Mouse (Mus musculus): Measurements from ENCODE around the gene Foxe3.
"Not testable (repeated sequence)": the region's sequence is repeated elsewhere in the genome, so short reads cannot be mapped to it uniquely, and the experiment has no call there.

Gene Foxe3

DNA sequence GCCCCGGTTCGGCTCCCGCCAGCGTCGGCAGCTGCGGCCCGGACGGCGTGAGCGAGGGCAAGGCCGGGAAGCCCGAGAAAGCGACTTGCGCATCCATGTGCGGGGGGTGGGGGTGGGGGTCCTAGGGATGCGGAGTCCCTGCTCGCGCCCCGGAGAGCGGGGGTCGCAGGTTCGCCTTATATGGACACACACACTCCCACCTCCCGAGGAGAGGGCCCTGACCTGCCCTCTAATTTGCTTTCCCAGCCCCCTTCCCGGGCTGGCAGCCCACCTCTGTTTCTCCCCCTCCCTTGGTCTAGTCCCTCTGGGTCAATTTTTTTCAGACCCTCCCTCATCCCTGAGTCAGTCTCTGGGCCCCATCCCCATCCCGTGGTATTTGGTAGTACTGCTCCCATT lies at the start of gene Foxe3:
Gene Foxe3, minus strand, starts transcription at position 97 of the 396 bp plus-strand sequence.
- DNase-seq: no peak

DNA sequence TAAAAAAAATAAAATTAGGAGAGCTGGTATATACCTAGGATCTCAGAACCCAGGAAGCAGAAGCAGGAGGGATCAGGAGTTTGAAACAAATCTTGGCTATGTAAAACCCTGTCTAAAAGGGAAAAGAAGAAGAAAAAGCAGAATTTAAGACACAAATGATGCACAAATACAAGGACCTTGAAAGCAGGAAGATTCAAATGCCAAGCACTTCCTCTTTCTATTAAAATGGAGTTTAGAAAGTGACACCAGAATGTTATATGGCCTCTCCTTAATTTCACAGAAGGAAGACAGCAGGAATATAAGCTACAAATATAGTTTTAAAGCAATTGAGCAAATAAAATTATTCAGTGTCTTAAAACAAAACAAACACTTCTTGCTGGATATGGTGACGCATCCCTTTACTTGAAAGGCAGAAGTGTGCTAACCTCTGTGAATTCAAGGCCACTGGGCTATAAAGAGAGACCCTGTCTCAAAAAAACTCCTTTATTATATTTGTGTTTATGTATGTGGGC lies 47.5 kb upstream of the Foxe3 start:
- DNase-seq: no peak

- no peak for DNase-seq
These were observed 44.9 kb upstream of the Foxe3 start for GRCm38 (mm10) chr4:114970736-114971135.

DNA sequence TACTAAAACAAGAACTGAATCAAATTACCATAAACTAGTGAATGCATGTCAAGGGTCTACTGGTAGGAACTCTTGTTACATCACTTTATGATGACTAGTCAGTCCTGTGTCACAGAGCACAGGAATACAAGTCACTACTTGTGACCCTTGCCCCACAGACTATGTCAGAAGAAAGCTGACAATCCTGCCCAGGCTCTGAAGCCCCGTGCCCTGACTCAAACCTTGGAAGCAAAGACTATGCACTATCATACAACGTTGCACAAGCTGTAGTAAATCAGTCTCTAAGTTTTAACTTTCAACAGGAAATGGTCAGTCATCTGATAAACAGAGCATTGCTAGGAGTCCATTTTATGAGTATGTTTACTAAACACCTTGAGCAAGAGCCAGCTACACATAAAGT lies 35.1 kb upstream of the Foxe3 start:
- DNase-seq: not testable (repeated sequence)

DNA sequence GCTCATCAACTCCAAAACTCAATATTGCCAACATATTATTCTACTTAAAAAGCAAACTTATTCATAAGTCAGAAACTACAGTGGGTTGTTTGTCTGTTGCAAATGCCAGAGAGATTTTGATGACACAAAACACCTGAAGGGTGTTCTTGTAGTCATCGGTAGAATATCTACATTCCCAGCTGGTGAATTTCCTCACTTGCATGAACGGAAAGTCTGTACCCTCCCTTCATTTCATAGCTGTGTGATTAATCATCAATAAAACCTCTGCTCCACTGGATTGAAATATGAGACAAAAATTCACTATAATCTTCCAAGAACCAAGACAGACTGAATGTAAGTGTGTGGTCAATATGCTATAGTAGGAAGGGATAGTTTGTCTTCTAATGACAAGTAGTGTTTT lies 33.7 kb upstream of the Foxe3 start:
- no peak for DNase-seq

- no peak for DNase-seq
These were observed 33.0 kb upstream of the Foxe3 start for GRCm38 (mm10) chr4:114958786-114959185.

DNA sequence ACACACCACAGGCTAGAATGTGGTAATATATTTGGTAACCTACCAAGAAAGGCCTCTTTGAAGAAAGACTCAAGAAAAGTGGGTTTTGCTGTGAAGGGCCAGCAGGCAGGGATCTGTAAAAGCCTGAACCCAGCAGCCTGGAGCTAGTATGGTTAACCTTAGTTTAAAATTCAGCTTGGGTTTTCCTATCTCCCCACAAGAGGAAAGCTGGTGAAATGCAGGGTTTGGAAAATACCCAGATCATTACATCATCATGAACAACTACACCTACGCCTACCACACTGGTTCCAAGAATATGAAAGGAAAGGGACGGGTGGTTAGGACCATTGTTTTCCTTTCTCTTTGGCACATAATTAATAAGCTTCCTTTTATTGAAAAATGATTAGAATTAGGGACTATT lies 32.4 kb upstream of the Foxe3 start:
- DNase-seq: no peak

GRCm38 (mm10) chr4:114957403-114957802 lies 31.6 kb upstream of the Foxe3 start:
- DNase-seq: no peak

- no peak for DNase-seq
These were observed 27.4 kb upstream of the Foxe3 start for GRCm38 (mm10) chr4:114953172-114953571.

DNA sequence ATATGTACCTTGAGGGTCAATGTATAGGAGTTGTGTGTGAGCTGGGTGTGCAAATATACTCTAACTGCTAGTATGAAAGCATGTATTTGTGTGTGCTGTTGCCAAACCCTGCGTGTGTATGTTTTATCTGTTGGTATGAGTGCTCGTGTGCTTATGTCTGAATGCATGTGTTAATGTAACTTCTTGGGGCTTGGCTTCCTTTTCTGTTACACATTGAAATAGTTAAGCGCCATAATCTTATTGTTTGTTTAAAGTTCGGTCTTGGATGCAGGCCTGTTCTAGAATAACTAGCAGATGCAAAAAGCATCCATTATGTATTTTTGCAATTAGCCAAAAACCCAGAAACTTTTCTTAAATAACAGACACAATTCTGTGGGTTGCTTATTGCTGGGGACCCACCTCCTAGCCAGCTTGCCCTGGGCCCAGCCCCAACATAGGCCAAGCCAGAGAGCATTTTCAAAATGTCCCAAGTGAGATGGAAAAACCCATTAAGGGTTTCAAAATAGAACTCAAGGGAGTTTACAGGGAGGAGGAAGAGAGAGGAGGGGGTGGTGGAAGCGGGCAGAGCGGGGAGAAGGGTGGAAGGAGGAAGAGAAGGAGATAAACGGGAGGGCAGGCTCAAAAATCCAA lies 22.2 kb upstream of the Foxe3 start:
- DNase-seq: no peak

- peak; percentile 48 to 83 for DNase-seq
These were observed 21.6 kb upstream of the Foxe3 start for GRCm38 (mm10) chr4:114947395-114947794.

DNA sequence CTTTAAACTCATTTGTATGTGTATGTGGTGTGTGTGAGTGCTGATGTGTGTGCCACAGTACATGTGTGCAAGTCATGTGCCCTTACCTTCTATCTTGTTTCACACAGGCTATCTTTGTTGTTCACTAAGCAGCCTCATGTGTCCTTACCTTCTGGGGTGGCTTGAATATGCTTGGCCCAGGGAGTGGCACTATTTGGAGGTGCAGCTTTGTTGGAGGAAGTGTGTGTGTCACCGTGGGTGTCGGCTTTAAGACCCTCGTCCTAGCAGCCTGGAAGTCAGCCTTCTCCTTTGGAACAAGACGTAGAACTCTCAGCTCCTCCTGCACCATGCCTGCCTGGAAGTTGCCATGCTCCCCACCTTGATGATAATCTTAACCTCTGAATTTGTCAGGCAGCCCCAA lies 20.6 kb upstream of the Foxe3 start:
- no peak for DNase-seq

GRCm38 (mm10) chr4:114945021-114945420 lies 19.2 kb upstream of the Foxe3 start:
- no peak for DNase-seq

DNA sequence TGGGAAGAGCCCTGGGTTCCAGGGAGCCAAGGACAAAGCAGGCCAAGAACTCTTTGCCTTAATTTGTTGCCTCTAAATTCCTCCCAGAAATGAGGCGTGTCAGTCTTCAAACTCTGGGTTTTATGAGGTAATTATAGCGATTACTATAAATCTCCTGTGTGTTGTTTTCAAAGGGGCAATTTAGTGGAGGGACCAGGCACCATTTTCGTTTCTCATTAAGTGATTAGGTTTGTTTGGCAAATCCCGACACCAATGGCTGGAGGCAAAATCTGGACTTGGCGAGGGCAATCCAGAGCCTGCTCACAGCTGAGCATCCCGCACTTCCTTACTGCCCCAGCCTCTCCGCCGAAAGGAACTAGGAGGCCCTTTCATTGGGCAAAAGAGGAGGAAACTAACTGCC lies 16.8 kb upstream of the Foxe3 start:
- no peak for DNase-seq

GRCm38 (mm10) chr4:114942112-114942511 lies 16.3 kb upstream of the Foxe3 start:
- no peak for DNase-seq

GRCm38 (mm10) chr4:114941311-114941710 lies 15.5 kb upstream of the Foxe3 start:
- no peak for DNase-seq

- DNase-seq: no peak
These were observed 12.4 kb upstream of the Foxe3 start for GRCm38 (mm10) chr4:114938248-114938647.

DNA sequence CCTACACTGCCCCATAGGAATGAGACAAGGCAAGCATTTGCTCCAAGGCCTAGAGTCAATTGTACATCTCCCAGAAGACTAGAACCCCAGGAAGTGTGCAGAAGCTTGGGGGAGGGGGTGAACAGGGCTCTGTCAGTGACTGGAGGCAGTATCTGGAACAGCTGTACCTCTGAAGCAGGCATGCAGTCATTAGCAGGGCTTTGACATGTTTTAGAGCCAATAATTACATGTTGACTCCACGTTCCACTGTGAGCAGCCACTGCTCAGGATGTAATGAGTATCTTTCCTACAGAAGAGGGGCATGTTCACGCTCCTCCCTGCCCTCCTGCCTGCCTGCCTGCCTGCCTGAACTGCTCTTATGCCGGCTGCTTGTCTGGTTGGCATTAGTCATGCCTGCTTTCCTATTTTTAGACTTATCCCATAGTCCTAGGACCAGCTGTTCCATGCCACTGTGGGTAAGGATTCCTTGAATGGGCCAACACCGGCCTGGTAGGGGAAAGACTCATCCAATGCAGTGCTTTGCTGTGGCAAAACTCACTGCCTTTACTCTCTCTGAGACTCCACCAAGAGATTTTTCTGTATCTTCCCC lies 11.7 kb upstream of the Foxe3 start:
- no peak for DNase-seq

DNA sequence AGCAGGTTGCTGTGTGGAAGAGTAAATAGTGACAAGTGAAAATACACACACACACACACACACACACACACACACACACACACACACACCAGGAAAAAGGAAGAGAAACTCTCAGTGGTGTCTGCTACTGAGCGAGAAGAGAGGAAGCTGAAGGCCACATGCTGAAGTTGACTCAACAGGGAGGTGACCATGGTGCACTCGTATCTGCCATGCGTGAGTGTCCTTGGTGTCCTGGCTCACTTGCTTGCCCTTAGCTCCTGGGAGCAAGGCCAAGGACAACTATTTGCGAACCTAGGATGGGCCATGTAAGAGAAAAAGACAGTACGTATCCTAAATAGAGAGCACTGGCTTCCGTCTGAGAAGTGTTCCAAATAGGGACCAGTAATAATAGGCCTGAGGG lies 8.4 kb upstream of the Foxe3 start:
- DNase-seq: no peak

GRCm38 (mm10) chr4:114932747-114933146 lies 6.9 kb upstream of the Foxe3 start:
- DNase-seq: no peak

GRCm38 (mm10) chr4:114929155-114929554 lies 3.3 kb upstream of the Foxe3 start:
- no peak for DNase-seq

DNA sequence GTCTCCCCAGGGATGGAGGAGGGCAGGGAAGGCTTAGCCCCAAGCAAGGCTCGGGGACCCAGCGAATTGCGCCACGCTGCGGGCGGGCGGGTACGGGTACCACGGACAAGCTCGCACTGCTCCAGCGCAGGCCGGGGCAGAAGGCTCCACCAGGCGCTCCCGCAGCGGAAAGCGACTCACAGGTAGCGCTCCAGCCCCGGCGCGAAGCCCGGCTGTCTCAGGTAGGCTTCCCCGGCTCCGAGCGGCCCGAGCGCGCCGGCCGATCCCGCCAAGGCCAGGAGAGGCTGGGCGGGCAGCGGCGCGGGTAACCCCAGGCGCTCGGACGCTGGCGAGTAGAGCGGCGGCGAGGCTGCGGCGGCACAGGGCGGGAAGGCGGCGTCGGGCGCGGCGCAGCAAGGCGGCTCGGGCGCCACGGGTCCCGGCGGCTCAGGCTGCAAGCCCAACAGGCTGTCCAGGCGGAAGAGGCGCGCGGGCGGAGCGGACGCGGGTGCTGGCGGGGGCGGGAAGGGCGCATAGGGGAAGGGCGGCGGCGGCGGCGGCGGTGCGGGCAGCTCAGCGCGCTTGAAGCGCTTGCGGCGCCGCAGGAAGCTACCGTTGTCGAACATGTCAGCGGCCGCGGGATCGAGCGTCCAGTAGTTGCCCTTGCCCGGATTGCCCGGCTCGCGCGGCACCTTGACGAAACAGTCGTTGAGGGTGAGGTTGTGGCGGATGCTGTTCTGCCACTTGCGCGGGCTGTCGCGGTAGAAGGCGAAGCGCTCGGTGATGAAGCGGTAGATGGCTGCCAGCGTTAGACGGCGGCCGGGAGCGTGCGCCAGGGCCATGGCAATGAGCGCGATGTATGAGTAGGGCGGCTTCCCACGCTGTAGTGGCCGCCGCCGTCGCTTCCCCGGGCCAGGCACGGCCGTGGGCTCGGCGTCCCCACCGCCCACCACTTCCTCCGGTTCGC lies 569 bp downstream of the Foxe3 start:
- peak in 1 of 2 experiments; percentile 19 for DNase-seq

DNA sequence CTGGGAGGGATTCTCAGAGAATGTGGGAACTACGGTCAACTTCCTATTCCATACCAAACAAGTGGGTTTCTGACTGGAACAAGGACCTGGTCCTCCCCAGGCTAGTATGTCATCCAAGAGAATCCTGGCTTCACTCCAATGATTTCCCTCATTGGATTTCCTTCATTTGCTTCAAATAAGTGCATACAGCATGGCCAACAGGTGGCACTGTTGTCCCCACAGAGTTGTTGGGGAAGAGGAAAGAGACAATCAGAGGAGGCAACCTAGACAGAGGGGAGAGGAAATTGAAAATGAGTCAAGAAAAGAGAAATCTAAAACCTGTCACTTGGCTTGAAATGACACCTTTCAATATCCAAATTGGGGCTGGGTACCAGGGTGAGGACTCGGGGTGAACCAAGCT lies 8.7 kb downstream of the Foxe3 start:
- peak; percentile 16 to 57 for DNase-seq

- no peak for DNase-seq
These were observed 9.8 kb downstream of the Foxe3 start for GRCm38 (mm10) chr4:114916056-114916455.
